Mouse (Mus musculus) MEL (cell line): ENCODE results near the gene Tmem44.

Experiments used
- BHLHE40 ChIP-seq: IDR thresholded peaks from 2 replicates; pipeline ENCODE4 v1.6.1; 2012; ENCODE audit warnings: low read depth, mild to moderate bottlenecking, inconsistent platforms, low read length, improper control_type of control experiment, borderline replicate concordance
- CHD2 ChIP-seq: IDR thresholded peaks from 2 replicates; pipeline ENCODE4 v1.6.1; 2011; ENCODE audit warnings: low read length, improper control_type of control experiment
- CTCF ChIP-seq, 3 experiments: IDR thresholded peaks in 2 of 3; conservative IDR thresholded peaks in 1 of 3; 2 replicates each; pipeline ENCODE4 v1.5.1; 2011 to 2012; ENCODE audit warnings: low read length in 3 of 3, low read depth in 2 of 3, mild to moderate bottlenecking in 2 of 3, improper control_type of control experiment in 1 of 3, inconsistent platforms in 1 of 3, mixed read lengths in 1 of 3, moderate library complexity in 1 of 3; ENCODE audit not compliant: control insufficient read depth in 1 of 3, insufficient read depth in 1 of 3, poor library complexity in 1 of 3, severe bottlenecking in 1 of 3
- GATA1 ChIP-seq: IDR thresholded peaks from 2 replicates; pipeline ENCODE4 v1.6.1; 2011; ENCODE audit warnings: low read depth, low read length, improper control_type of control experiment
- MAX ChIP-seq: IDR thresholded peaks from 2 replicates; pipeline ENCODE4 v1.6.1; 2011; ENCODE audit warnings: low read length, improper control_type of control experiment
- MAZ ChIP-seq: IDR thresholded peaks from 2 replicates; pipeline ENCODE4 v1.6.1; 2012; ENCODE audit warnings: low read depth, mild to moderate bottlenecking, inconsistent platforms, low read length, improper control_type of control experiment
- MXI1 ChIP-seq: IDR thresholded peaks from 2 replicates; pipeline ENCODE4 v1.6.1; 2011; ENCODE audit warnings: mild to moderate bottlenecking, low read depth, low read length, improper control_type of control experiment
- NRF1 ChIP-seq: IDR thresholded peaks from 2 replicates; pipeline ENCODE4 v1.6.1; 2014; ENCODE audit warnings: low read depth, mild to moderate bottlenecking, inconsistent platforms, low read length, improper control_type of control experiment, moderate library complexity; ENCODE audit not compliant: poor library complexity, insufficient read depth, severe bottlenecking
- POLR2A ChIP-seq, 2 experiments: IDR thresholded peaks; 2 replicates each; pipeline ENCODE4 v1.6.1; 2011 to 2012; ENCODE audit warnings: low read length in 2 of 2, mild to moderate bottlenecking in 2 of 2, control low read depth in 1 of 2, improper control_type of control experiment in 1 of 2, low read depth in 1 of 2, moderate library complexity in 1 of 2; ENCODE audit not compliant: control insufficient read depth in 1 of 2, insufficient read depth in 1 of 2, poor library complexity in 1 of 2
- ZMIZ1 ChIP-seq: IDR thresholded peaks from 2 replicates; pipeline ENCODE4 v1.6.1; 2012; ENCODE audit warnings: low read depth, mild to moderate bottlenecking, inconsistent platforms, low read length, improper control_type of control experiment, moderate library complexity

- TF ChIP-seq CHD2 (no peak), NRF1 (no peak), POLR2A (IDR thresholded peaks at IDR 0.05; ENCODE audit: control insufficient read depth in 1 of 2, insufficient read depth in 1 of 2, low read depth in 1 of 2, low read length in 2 of 2, poor library complexity in 1 of 2) (no peak), CTCF (IDR thresholded peaks at IDR 0.05 in 2 of 3, conservative IDR thresholded peaks at IDR 0.05 in 1 of 3; ENCODE audit: control insufficient read depth in 1 of 3, insufficient read depth in 1 of 3, low read depth in 2 of 3, low read length in 3 of 3, poor library complexity in 1 of 3, severe bottlenecking in 1 of 3) (no peak), MAX (no peak), GATA1 (no peak), BHLHE40 (no peak), MAZ (no peak), ZMIZ1 (no peak), MXI1 (no peak)
Measured at GRCm38 (mm10) chr16:30497307-30497706, 53.3 kb downstream of the Tmem44 start.
